Mouse (Mus musculus) heart, embryonic 14.5 days (tissue): Measurements from ENCODE around the gene Dcaf5. TPM values are rescaled to one million over a fixed set of nuclear protein-coding genes. Genes with fewer than 3 reads are reported as not detected.

Experiments
- ATAC-seq: fragments of 200-750 bp; cut with Nextera tagmentation; 2 replicates; pipeline ENCODE4 v1.8.0; 2017; ENCODE audit warnings: low read depth, moderate TSS enrichment; ENCODE audit not compliant: insufficient number of reproducible peaks, insufficient read depth, low FRiP score
- H3K27ac ChIP-seq, 2 experiments: fragments of 200-500 bp in 1 of 2; fragments of 300-500 bp in 1 of 2; sonication (generic) in 1 of 2; replicated peaks in 1 of 2; 2 replicates each; pipeline ENCODE4 v1.5.1; 2012 to 2014; ENCODE audit warnings: low read depth in 2 of 2, low read length in 2 of 2, control low read depth in 1 of 2, mild to moderate bottlenecking in 1 of 2, mixed read lengths in 1 of 2; ENCODE audit not compliant: control insufficient read depth in 1 of 2, insufficient read depth in 1 of 2
- H3K27me3 ChIP-seq: fragments of 300-500 bp; sonication (generic); 2 replicates; pipeline ENCODE4 v1.6.1; 2014; ENCODE audit warnings: mild to moderate bottlenecking, low read length, control low read depth; ENCODE audit not compliant: control insufficient read depth, insufficient read depth
- H3K36me3 ChIP-seq: fragments of 300-500 bp; sonication (generic); 2 replicates; pipeline ENCODE4 v1.6.1; 2014; ENCODE audit warnings: mild to moderate bottlenecking, control low read depth, low read length, mixed read lengths; ENCODE audit not compliant: control insufficient read depth, insufficient read depth
- H3K4me1 ChIP-seq, 2 experiments: fragments of 200-500 bp in 1 of 2; fragments of 300-500 bp in 1 of 2; sonication (generic) in 1 of 2; 2 replicates each; pipeline ENCODE4 v1.6.1; 2012 to 2014; ENCODE audit warnings: low read length in 2 of 2, control low read depth in 1 of 2, mixed read lengths in 1 of 2; ENCODE audit not compliant: control insufficient read depth in 2 of 2, insufficient read depth in 2 of 2
- H3K4me2 ChIP-seq: fragments of 300-500 bp; sonication (generic); 2 replicates; pipeline ENCODE4 v1.6.1; 2014; ENCODE audit warnings: mild to moderate bottlenecking, low read length
- H3K4me3 ChIP-seq, 2 experiments: fragments of 200-500 bp in 1 of 2; fragments of 300-500 bp in 1 of 2; sonication (generic) in 1 of 2; 2 replicates each; pipeline ENCODE4 v1.5.1; 2012 to 2014; ENCODE audit warnings: low read length in 2 of 2, mild to moderate bottlenecking in 2 of 2, control low read depth in 1 of 2, low read depth in 1 of 2, moderate library complexity in 1 of 2; ENCODE audit not compliant: control insufficient read depth in 1 of 2, insufficient read depth in 1 of 2
- H3K9ac ChIP-seq: fragments of 300-500 bp; sonication (generic); 2 replicates; pipeline ENCODE4 v1.6.1; 2014; ENCODE audit warnings: mild to moderate bottlenecking, low read length
- H3K9me3 ChIP-seq: fragments of 300-500 bp; sonication (generic); 2 replicates; pipeline ENCODE4 v1.6.1; 2016; ENCODE audit warnings: low read length, control low read depth; ENCODE audit not compliant: control insufficient read depth
- WGBS: fragments of 180-500 bp; shearing (Covaris S2); extraction: QIAGEN DNeasy Blood & Tissue Kit; methylation state at CpG from one replicate; pipeline ENCODE4 v1.1.7; 2014; 5-methylcytosine and 5-hydroxymethylcytosine counted together
- polyA plus RNA-seq: library from polyadenylated mRNA; unstranded; fragments of >200 nt; fragmentation: Nextera tagmentation; extraction: Ambion mirVana; gene quantifications from 2 replicates; pipeline ENCODE4 v1.2.1, GENCODE M21; 2014

The Dcaf5 gene
- polyA plus RNA-seq, 1 experiment from 2014 or later, result 10.5 TPM

- Histone ChIP-seq H3K27ac (peak overlapping the region; percentile 83 to 96), H3K9me3 (no peaks in the 10 kb centered on the region), H3K4me2 (peak overlapping the region; percentile 72), H3K4me1 (peaks cover 3 to 15% of the 10 kb centered on the region in 2 experiments), H3K4me3 (peak overlapping the region; percentile 89 to 94), H3K27me3 (no peaks in the 10 kb centered on the region), H3K36me3 (0 out of 2 replicates have a peak, but pooled peaks cover 9% of the 10 kb centered on the region), H3K9ac (peak overlapping the region; percentile 96)
- 2% methylated on average over 8 of the region's 10 CpGs for WGBS
- peak; percentile 12; the same call in 1 of the 2 replicates for ATAC-seq
These were observed 514 bp downstream of the Dcaf5 start for GRCm38 (mm10) chr12:80435887-80436286.

GRCm38 (mm10) chr12:80434961-80435691 is 1.3 kb downstream of the Dcaf5 start:
- peak; percentile 71 for ATAC-seq
- peak overlapping the region; percentile 96 for H3K9ac ChIP-seq
- H3K4me2 ChIP-seq, result peak overlapping the region; percentile 72
- H3K36me3 ChIP-seq, result 0 out of 2 replicates have a peak, but pooled peaks cover 9% of the 10 kb centered on the region
- H3K27ac ChIP-seq, result peak overlapping the region; percentile 91 to 96
- WGBS, result under 1% methylated on average over 49 of the region's 64 CpGs
- peak overlapping the region; percentile 89 to 94 for H3K4me3 ChIP-seq
- no peaks in the 10 kb centered on the region for H3K9me3 ChIP-seq
- peaks cover 3 to 15% of the 10 kb centered on the region in 2 experiments for H3K4me1 ChIP-seq
- no peaks in the 10 kb centered on the region for H3K27me3 ChIP-seq

DNA sequence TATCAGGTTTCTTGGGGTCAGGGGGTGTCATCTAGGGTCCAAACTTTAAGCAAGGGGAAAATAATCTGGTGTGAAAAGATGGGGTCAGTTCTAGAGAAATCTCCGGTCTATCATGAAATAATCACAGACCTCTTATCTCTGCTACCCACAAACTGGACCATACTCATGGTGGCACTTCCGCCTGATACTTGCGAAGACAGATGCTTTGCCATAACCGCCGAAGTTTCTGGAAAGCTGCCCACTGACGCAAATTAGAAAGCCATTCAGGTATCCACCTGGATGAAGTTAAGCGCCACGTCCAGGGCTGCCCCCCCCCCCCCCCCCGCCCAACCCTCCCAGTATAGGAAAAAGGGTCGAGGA is 1.8 kb downstream of the Dcaf5 start:
- no peak for ATAC-seq
- Histone ChIP-seq H3K9ac (peak overlapping the region; percentile 96), H3K27me3 (no peaks in the 10 kb centered on the region), H3K4me3 (peak overlapping the region; percentile 89 to 94), H3K9me3 (no peaks in the 10 kb centered on the region), H3K4me2 (peak overlapping the region; percentile 72), H3K4me1 (peaks cover 3 to 15% of the 10 kb centered on the region in 2 experiments), H3K36me3 (0 out of 2 replicates have a peak, but pooled peaks cover 9% of the 10 kb centered on the region), H3K27ac (peak overlapping the region; percentile 27 to 96; a peak in 3 of 4 replicates)
- WGBS, result 3% methylated on average over 8 of the region's 10 CpGs

DNA sequence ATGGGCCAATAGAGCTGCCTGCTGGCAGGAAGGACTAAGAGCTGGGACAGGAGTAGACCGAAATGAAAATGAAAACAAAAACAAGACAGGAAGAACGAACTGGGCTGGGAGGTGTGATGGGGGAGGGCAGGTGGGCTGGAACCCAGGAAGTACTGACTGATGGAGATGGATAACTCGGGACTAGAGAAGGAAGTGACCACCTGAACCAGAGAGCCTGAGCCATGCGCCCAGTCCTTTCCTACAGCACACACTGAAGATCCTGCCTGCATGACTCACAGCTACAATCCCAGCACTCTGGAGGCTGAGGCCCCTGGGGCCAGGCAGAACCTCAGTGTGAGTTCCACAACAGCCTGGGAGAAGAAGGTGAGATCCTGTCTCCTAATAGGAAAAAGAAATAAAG is 3.1 kb downstream of the Dcaf5 start:
- Histone ChIP-seq H3K27ac (peak overlapping the region; percentile 35 to 56; a peak in 2 of 4 replicates), H3K27me3 (no peaks in the 10 kb centered on the region)

GRCm38 (mm10) chr12:80427683-80428082 is 8.7 kb downstream of the Dcaf5 start:
- H3K4me3 ChIP-seq, result no peak overlapping the region
- no peak overlapping the region for H3K4me2 ChIP-seq
- ATAC-seq, result no peak
- H3K27ac ChIP-seq, result peak overlapping the region in 1 of 2 experiments; percentile 66; a peak in 2 of 4 replicates
- H3K4me1 ChIP-seq, result peaks cover 0 to 10% of the 10 kb centered on the region in 2 experiments; a peak in 2 of 4 replicates
- peaks cover 23% of the 10 kb centered on the region for H3K36me3 ChIP-seq
- H3K27me3 ChIP-seq, result no peaks in the 10 kb centered on the region
- WGBS, result 64% methylated on average over 3 of the region's 3 CpGs
- no peak overlapping the region for H3K9ac ChIP-seq
- H3K9me3 ChIP-seq, result 0 out of 2 replicates have a peak, but pooled peaks cover 2% of the 10 kb centered on the region

More for the DNA sequence above, 3.1 kb downstream of the Dcaf5 start:
- no peaks in the 10 kb centered on the region for H3K9me3 ChIP-seq
- WGBS, result 51% methylated on average over 4 of the region's 4 CpGs
- peaks cover 15% of the 10 kb centered on the region; the same call in 1 of the 2 replicates for H3K36me3 ChIP-seq
- no peak for ATAC-seq
- no peak overlapping the region; the same call in 1 of the 2 replicates for H3K9ac ChIP-seq
- H3K4me1 ChIP-seq, result peaks cover 3 to 18% of the 10 kb centered on the region in 2 experiments
- no peak overlapping the region for H3K4me2 ChIP-seq
- H3K4me3 ChIP-seq, result no peak overlapping the region

GRCm38 (mm10) chr12:80415100-80415499 is 21.3 kb downstream of the Dcaf5 start:
- Histone ChIP-seq H3K4me1 (no peaks in the 10 kb centered on the region), H3K27me3 (no peaks in the 10 kb centered on the region), H3K27ac (no peak overlapping the region), H3K9me3 (peaks cover 13% of the 10 kb centered on the region; the same call in 1 of the 2 replicates), H3K36me3 (peaks cover 54% of the 10 kb centered on the region), H3K9ac (no peak overlapping the region), H3K4me2 (no peak overlapping the region), H3K4me3 (no peak overlapping the region)
- WGBS, result 89% methylated on average over 2 of the region's 2 CpGs
- ATAC-seq, result no peak

- no peak for ATAC-seq
- Histone ChIP-seq H3K9me3 (peaks cover 9% of the 10 kb centered on the region; the same call in 1 of the 2 replicates), H3K27ac (no peak overlapping the region), H3K4me2 (no peak overlapping the region), H3K4me3 (no peak overlapping the region), H3K4me1 (no peaks in the 10 kb centered on the region), H3K27me3 (no peaks in the 10 kb centered on the region), H3K9ac (no peak overlapping the region), H3K36me3 (peaks cover 47% of the 10 kb centered on the region)
- WGBS, result 93% methylated on average over 8 of the region's 8 CpGs
These were observed 25.5 kb downstream of the Dcaf5 start for GRCm38 (mm10) chr12:80410855-80411254.
